Comparison of ENCODE assay signal across 8 mouse cellular contexts in the genomic region with DNA sequence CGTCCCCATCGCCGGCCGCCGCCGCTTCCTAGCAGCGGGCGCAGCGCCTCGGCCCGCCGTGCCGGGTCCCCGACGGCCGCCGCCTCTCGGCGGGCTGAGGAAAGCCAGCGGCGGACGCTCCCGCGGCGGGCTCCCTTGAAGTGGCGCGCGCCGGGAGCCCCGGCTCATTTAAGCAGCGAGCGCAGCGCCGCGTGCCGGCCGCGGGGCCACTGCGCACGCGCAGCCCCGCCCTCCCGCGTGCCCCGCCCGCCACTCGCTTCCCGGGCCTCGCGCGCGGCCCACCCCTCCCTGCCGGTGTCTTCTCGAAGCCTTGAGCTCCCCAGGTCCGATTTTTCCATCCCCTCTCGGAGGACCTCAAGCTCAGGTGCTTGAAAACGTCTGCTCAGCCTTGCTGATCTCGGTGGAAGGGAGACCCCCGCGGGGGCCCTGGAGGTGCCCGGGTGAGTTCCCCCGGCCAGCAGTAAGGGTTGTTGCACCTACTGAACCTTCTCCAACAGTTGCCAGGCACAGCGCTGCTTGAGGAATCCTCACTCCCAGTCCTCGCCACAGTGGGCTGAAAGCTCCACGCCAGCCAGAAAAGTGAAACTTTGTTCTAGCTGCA. TPM values are rescaled to one million over a fixed set of nuclear protein-coding genes. Genes with fewer than 3 reads are reported as not detected.
DNase-seq lines count a peak whose midpoint lies in the region; ATAC-seq lines count a peak whose summit lies in the region.

A gene (minus strand): TSS at position 174 of the 601 bp plus-strand sequence.

- whole genome bisulfite sequencing in heart, embryonic 15.5 days: 5% methylated on average over 52 of the region's 65 CpGs
- WGBS in liver, embryonic 13.5 days (ENCODE audit: insufficient replicate concordance): 4% methylated on average over 55 of the region's 65 CpGs
- WGBS in stomach, embryonic 15.5 days: 7% methylated on average over 37 of the region's 65 CpGs

- no peaks in the 10 kb centered on the region for H3K36me3 ChIP-seq in heart, embryonic 15.5 days
- H3K36me3 ChIP-seq in liver, embryonic 13.5 days: no peaks in the 10 kb centered on the region
- no peaks in the 10 kb centered on the region for H3K36me3 ChIP-seq in stomach, embryonic 15.5 days

- H3K9me3 ChIP-seq in heart, embryonic 15.5 days (replicated peaks): no peaks in the 10 kb centered on the region
- no peaks in the 10 kb centered on the region for H3K9me3 ChIP-seq in liver, embryonic 13.5 days (replicated peaks)
- H3K9me3 ChIP-seq in stomach, embryonic 15.5 days: no peaks in the 10 kb centered on the region

- peak within 1 kb of the TSS; percentile 72 for H3K9ac ChIP-seq in heart, embryonic 15.5 days
- peak within 1 kb of the TSS; percentile 76 for H3K9ac ChIP-seq in liver, embryonic 13.5 days
- peak within 1 kb of the TSS; percentile 65 for H3K9ac ChIP-seq in stomach, embryonic 15.5 days

- peak within 1 kb of the TSS; percentile 100 for H3K4me2 ChIP-seq in heart, embryonic 15.5 days
- H3K4me2 ChIP-seq in liver, embryonic 13.5 days: peak within 1 kb of the TSS; percentile 95
- peak within 1 kb of the TSS; percentile 99 for H3K4me2 ChIP-seq in stomach, embryonic 15.5 days

- DNase-seq in 416B (ENCODE audit: low read depth): peak; percentile 70
- peak; percentile 74 for DNase-seq in brain, embryonic 18.5 days (ENCODE audit: low read depth, low spot score)
- DNase-seq in kidney, postnatal 14 days: peak; percentile 87
- peak; percentile 30 for DNase-seq in liver, embryonic 13.5 days
- DNase-seq in neural tube, embryonic 10.5 days (ENCODE audit: extremely low spot score, low spot score): peak; percentile 83

- H3K27ac ChIP-seq in heart, embryonic 15.5 days: peak within 1 kb of the TSS; percentile 74
- no peak within 1 kb of the TSS for H3K27ac ChIP-seq in liver, embryonic 13.5 days
- H3K27ac ChIP-seq in stomach, embryonic 15.5 days: peak within 1 kb of the TSS; percentile 77

- peak; percentile 53; the same call in 1 of the 2 replicates for ATAC-seq in erythroid progenitor cell, adult 5-6 weeks (replicated peaks; ENCODE audit: low FRiP score, poor library complexity, severe bottlenecking)
- ATAC-seq in heart, embryonic 15.5 days (replicated peaks; ENCODE audit: insufficient number of reproducible peaks, insufficient read depth, low FRiP score, low read depth): peak; percentile 90
- peak; percentile 85 for ATAC-seq in liver, embryonic 13.5 days (ENCODE audit: low read depth)
- ATAC-seq in stomach, embryonic 15.5 days (ENCODE audit: insufficient read depth, low FRiP score, low read depth): peak; percentile 90

- H3K4me3 ChIP-seq in heart, embryonic 15.5 days: peak within 1 kb of the TSS; percentile 84
- peak within 1 kb of the TSS; percentile 67 for H3K4me3 ChIP-seq in liver, embryonic 13.5 days (replicated peaks)
- peak within 1 kb of the TSS; percentile 69 for H3K4me3 ChIP-seq in stomach, embryonic 15.5 days (replicated peaks)

- peaks cover 11% of the 10 kb centered on the region for H3K4me1 ChIP-seq in heart, embryonic 15.5 days (replicated peaks)
- peaks cover 16% of the 10 kb centered on the region for H3K4me1 ChIP-seq in liver, embryonic 13.5 days (replicated peaks)
- peaks cover 6% of the 10 kb centered on the region for H3K4me1 ChIP-seq in stomach, embryonic 15.5 days

- H3K27me3 ChIP-seq in heart, embryonic 15.5 days: peaks cover 18% of the 10 kb centered on the region
- H3K27me3 ChIP-seq in liver, embryonic 13.5 days: peaks cover 40% of the 10 kb centered on the region
- 0 out of 2 replicates have a peak, but pooled peaks cover 3% of the 10 kb centered on the region for H3K27me3 ChIP-seq in stomach, embryonic 15.5 days (replicated peaks)

RNA-seq across cellular contexts. Expression of the gene that starts here (rescaled TPM):
- total RNA-seq in erythroid progenitor cell, adult 5-6 weeks (2015; ENCODE audit: low replicate concordance): 3.8 and 6.1 TPM in 2 replicates
- 3.2 and 6.4 TPM in 2 replicates for total RNA-seq in erythroid progenitor cell, adult 5-6 weeks (2017; ENCODE audit: low replicate concordance)
- polyA plus RNA-seq in heart, embryonic 15.5 days (2015; fragmentation: Nextera tagmentation; extraction: Ambion mirVana): 3.3 and 3.5 TPM in 2 replicates
- 1.1 and 1.6 TPM in 2 replicates for polyA plus RNA-seq in liver, embryonic 13.5 days (2015; fragmentation: Nextera tagmentation; extraction: Ambion mirVana)
- polyA plus RNA-seq in stomach, embryonic 15.5 days (2015; fragmentation: Nextera tagmentation; extraction: Ambion mirVana): 6.0 and 6.7 TPM in 2 replicates

Comparison
In these comparisons a context has a peak if more than half of its experiments do, and no peak if none do; other contexts are left out.
1. DNase-seq: peak in every context shown above with its lines; median percentile 87 in kidney, postnatal 14 days; 83 in neural tube, embryonic 10.5 days; 74 in brain, embryonic 18.5 days; 70 in 416B; 30 in liver, embryonic 13.5 days.